Mouse (Mus musculus): Measurements from ENCODE around the gene Myh10.

DNA sequence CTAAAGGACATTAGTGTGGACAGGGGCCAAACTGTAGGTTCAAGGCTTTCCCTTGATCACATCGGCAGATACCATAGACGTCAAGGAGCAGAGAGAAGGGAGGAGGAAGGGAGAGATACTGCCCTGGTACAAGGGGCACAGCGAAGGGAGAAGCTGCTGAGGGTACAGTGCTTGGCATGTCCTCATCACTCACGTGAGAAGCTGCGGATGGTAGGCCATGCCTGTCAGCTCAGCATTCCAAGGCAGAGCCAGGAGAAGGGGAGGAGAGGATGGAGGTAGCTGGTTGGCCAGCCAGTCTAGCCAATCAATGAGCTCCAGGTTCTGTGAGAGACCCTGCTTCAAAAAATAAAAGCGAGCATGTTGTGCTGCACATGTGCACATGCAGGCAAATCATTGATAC, 11.0 kb downstream of the Myh10 start:
- no peak for TF ChIP-seq CTCF (IDR thresholded peaks at IDR 0.05; ENCODE audit: low read depth)
- no peak for TF ChIP-seq EP300 (IDR thresholded peaks at IDR 0.05; ENCODE audit: low read depth)
